Mouse (Mus musculus) heart, postnatal 4 days (tissue): ENCODE measurements around the gene Kcne4. TPM values are rescaled to one million over a fixed set of nuclear protein-coding genes. Genes with fewer than 3 reads are reported as not detected.

Source experiments
- DNase-seq: peaks from one replicate; pipeline ENCODE4 v3.0.0; 2021
- total RNA-seq, 2 experiments: library from RNA; stranded (reverse); gene quantifications; 2 replicates each; pipeline ENCODE4 v1.2.3; 2021

The Kcne4 gene
- total RNA-seq, 2 experiments from 2014 or later: 4.3 to 4.9 TPM

- DNase-seq: peak; percentile 68
Observed at GRCm38 (mm10) chr1:78860056-78860455, 43.5 kb downstream of the Kcne4 start.

GRCm38 (mm10) chr1:78862281-78862680 lies 45.7 kb downstream of the Kcne4 start:
- DNase-seq: peak; percentile 51

- DNase-seq: peak; percentile 64
Observed at GRCm38 (mm10) chr1:78863833-78864232, 47.3 kb downstream of the Kcne4 start.

GRCm38 (mm10) chr1:78864351-78864750 lies 47.8 kb downstream of the Kcne4 start:
- DNase-seq: peak; percentile 43

GRCm38 (mm10) chr1:78864799-78865346 lies 48.3 kb downstream of the Kcne4 start:
- no peak for DNase-seq

- DNase-seq: no peak
Observed at GRCm38 (mm10) chr1:78865991-78866390, 49.4 kb downstream of the Kcne4 start.

- no peak for DNase-seq
Observed at GRCm38 (mm10) chr1:78866455-78866854, 49.9 kb downstream of the Kcne4 start.

Other genes starting within 250 kb of the Kcne4 start
- 10 to 100 TPM; 26.2 to 26.8 TPM for gene Acsl3, start 158.9 kb upstream of the Kcne4 start, total RNA-seq
- gene Utp14b, start 158.7 kb upstream of the Kcne4 start, total RNA-seq: 1 to 10 TPM; 4.7 to 4.9 TPM